Mouse (Mus musculus) embryonic facial prominence, embryonic 15.5 days (tissue): ENCODE measurements around the gene Fscn3. TPM values are rescaled to one million over a fixed set of nuclear protein-coding genes. Genes with fewer than 3 reads are reported as not detected.

Experiments used
- ATAC-seq: fragments of 200-750 bp; cut with Nextera tagmentation; 2 replicates; pipeline ENCODE4 v1.8.0; 2017; ENCODE audit warnings: low read depth, moderate TSS enrichment; ENCODE audit not compliant: insufficient number of reproducible peaks, low FRiP score, low TSS enrichment
- H3K27ac ChIP-seq: fragments of 300-500 bp; sonication (generic); replicated peaks from 2 replicates; pipeline ENCODE4 v1.5.1; 2015; ENCODE audit warnings: mild to moderate bottlenecking, inconsistent platforms
- H3K27me3 ChIP-seq: fragments of 300-500 bp; sonication (generic); 2 replicates; pipeline ENCODE4 v1.6.1; 2015; ENCODE audit warnings: inconsistent platforms
- H3K36me3 ChIP-seq: fragments of 300-500 bp; sonication (generic); 2 replicates; pipeline ENCODE4 v1.6.1; 2015; ENCODE audit warnings: mild to moderate bottlenecking, inconsistent platforms
- H3K4me1 ChIP-seq: fragments of 300-500 bp; sonication (generic); 2 replicates; pipeline ENCODE4 v1.6.1; 2015; ENCODE audit warnings: inconsistent platforms
- H3K4me2 ChIP-seq: fragments of 300-500 bp; sonication (generic); replicated peaks from 2 replicates; pipeline ENCODE4 v1.6.1; 2015; ENCODE audit warnings: mild to moderate bottlenecking, inconsistent platforms
- H3K4me3 ChIP-seq: fragments of 300-500 bp; sonication (generic); replicated peaks from 2 replicates; pipeline ENCODE4 v1.5.1; 2015; ENCODE audit warnings: mild to moderate bottlenecking, inconsistent platforms
- H3K9ac ChIP-seq: fragments of 300-500 bp; sonication (generic); 2 replicates; pipeline ENCODE4 v1.6.1; 2015; ENCODE audit warnings: inconsistent platforms
- H3K9me3 ChIP-seq: fragments of 300-500 bp; sonication (generic); replicated peaks from 2 replicates; pipeline ENCODE4 v1.6.1; 2016; ENCODE audit warnings: inconsistent platforms
- WGBS: fragments of 180-500 bp; shearing (Covaris S2); methylation state at CpG from one replicate; pipeline ENCODE4 v1.1.7; 2015; 5-methylcytosine and 5-hydroxymethylcytosine counted together
- polyA plus RNA-seq: library from polyadenylated mRNA; unstranded; fragments of >200 nt; fragmentation: Nextera tagmentation; extraction: Ambion mirVana; gene quantifications from 2 replicates; pipeline ENCODE4 v1.2.1, GENCODE M21; 2015

The Fscn3 gene
- polyA plus RNA-seq, 1 experiment from 2014 or later, result not detected

- no peak overlapping the region for H3K4me2 ChIP-seq
- no peaks in the 10 kb centered on the region for H3K27me3 ChIP-seq
- H3K4me3 ChIP-seq, result no peak overlapping the region
- no peaks in the 10 kb centered on the region for H3K9me3 ChIP-seq
- 76% methylated on average over 5 of the region's 5 CpGs for WGBS
- H3K27ac ChIP-seq, result no peak overlapping the region
- no peaks in the 10 kb centered on the region for H3K4me1 ChIP-seq
- ATAC-seq, result no peak
- H3K9ac ChIP-seq, result no peak overlapping the region
- H3K36me3 ChIP-seq, result no peaks in the 10 kb centered on the region
Measured at GRCm38 (mm10) chr6:28470621-28471020, 43.0 kb downstream of the Fscn3 start.

GRCm38 (mm10) chr6:28471284-28472035 lies 43.9 kb downstream of the Fscn3 start:
- Histone ChIP-seq H3K4me3 (no peak overlapping the region), H3K27ac (no peak overlapping the region), H3K4me2 (no peak overlapping the region), H3K4me1 (no peaks in the 10 kb centered on the region), H3K9me3 (no peaks in the 10 kb centered on the region), H3K27me3 (no peaks in the 10 kb centered on the region), H3K9ac (no peak overlapping the region), H3K36me3 (no peaks in the 10 kb centered on the region)
- WGBS, result 78% methylated on average over 9 of the region's 9 CpGs
- no peak for ATAC-seq

GRCm38 (mm10) chr6:28474211-28474610 lies 46.6 kb downstream of the Fscn3 start:
- H3K36me3 ChIP-seq, result no peaks in the 10 kb centered on the region
- 82% methylated on average over 4 of the region's 4 CpGs for WGBS
- H3K9ac ChIP-seq, result no peak overlapping the region

GRCm38 (mm10) chr6:28474839-28475238 lies 47.2 kb downstream of the Fscn3 start, which contains the start of gene Snd1:
TSS of gene Snd1 (plus strand) at chr6:28475139.
- Histone ChIP-seq H3K4me1 (peaks cover 4% of the 10 kb centered on the region; the same call in 1 of the 2 replicates), H3K36me3 (no peaks in the 10 kb centered on the region), H3K4me3 (no peak within 1 kb of the TSS), H3K9me3 (no peaks in the 10 kb centered on the region), H3K4me2 (no peak within 1 kb of the TSS), H3K27ac (no peak within 1 kb of the TSS), H3K27me3 (no peaks in the 10 kb centered on the region), H3K9ac (no peak within 1 kb of the TSS)
- ATAC-seq, result no peak
- 83% methylated on average over 5 of the region's 5 CpGs for WGBS

More at GRCm38 (mm10) chr6:28474211-28474610, 46.6 kb downstream of the Fscn3 start:
- H3K4me1 ChIP-seq, result peaks cover 2% of the 10 kb centered on the region; the same call in 1 of the 2 replicates
- ATAC-seq, result no peak
- H3K27me3 ChIP-seq, result no peaks in the 10 kb centered on the region
- H3K27ac ChIP-seq, result no peak overlapping the region
- H3K9me3 ChIP-seq, result no peaks in the 10 kb centered on the region
- no peak overlapping the region for H3K4me2 ChIP-seq
- no peak overlapping the region for H3K4me3 ChIP-seq

GRCm38 (mm10) chr6:28479865-28480751 lies 52.5 kb downstream of the Fscn3 start:
- H3K4me2 ChIP-seq, result peak overlapping the region; percentile 70
- under 1% methylated on average over 68 of the region's 68 CpGs for whole genome bisulfite sequencing
- H3K36me3 ChIP-seq, result no peaks in the 10 kb centered on the region
- peak; percentile 99 for ATAC-seq
- no peaks in the 10 kb centered on the region for H3K9me3 ChIP-seq
- peak overlapping the region; percentile 85 for H3K27ac ChIP-seq
- no peaks in the 10 kb centered on the region for H3K27me3 ChIP-seq
- H3K4me3 ChIP-seq, result peak overlapping the region; percentile 93
- H3K9ac ChIP-seq, result peak overlapping the region; percentile 77
- peaks cover 40% of the 10 kb centered on the region for H3K4me1 ChIP-seq

- WGBS, result 3% methylated on average over 21 of the region's 21 CpGs
- peak overlapping the region; percentile 85; the same call in 1 of the 2 replicates for H3K27ac ChIP-seq
- H3K9me3 ChIP-seq, result no peaks in the 10 kb centered on the region
- ATAC-seq, result no peak
- H3K9ac ChIP-seq, result peak overlapping the region; percentile 77
- H3K4me1 ChIP-seq, result peaks cover 45% of the 10 kb centered on the region
- H3K36me3 ChIP-seq, result no peaks in the 10 kb centered on the region
- H3K27me3 ChIP-seq, result no peaks in the 10 kb centered on the region
- peak overlapping the region; percentile 70 for H3K4me2 ChIP-seq
- peak overlapping the region; percentile 93 for H3K4me3 ChIP-seq
Measured at GRCm38 (mm10) chr6:28480752-28481492, 53.3 kb downstream of the Fscn3 start.

GRCm38 (mm10) chr6:28482711-28483315 lies 55.2 kb downstream of the Fscn3 start:
- Histone ChIP-seq H3K4me1 (peaks cover 48% of the 10 kb centered on the region), H3K9ac (no peak overlapping the region), H3K27me3 (no peaks in the 10 kb centered on the region), H3K4me3 (no peak overlapping the region), H3K9me3 (no peaks in the 10 kb centered on the region), H3K36me3 (no peaks in the 10 kb centered on the region; the same call in 1 of the 2 replicates), H3K27ac (no peak overlapping the region), H3K4me2 (no peak overlapping the region)
- 56% methylated on average over 4 of the region's 4 CpGs for WGBS
- ATAC-seq, result no peak

GRCm38 (mm10) chr6:28486008-28486407 lies 58.4 kb downstream of the Fscn3 start:
- H3K4me2 ChIP-seq, result no peak overlapping the region
- no peak overlapping the region for H3K4me3 ChIP-seq
- no peak overlapping the region for H3K9ac ChIP-seq
- no peaks in the 10 kb centered on the region for H3K27me3 ChIP-seq
- H3K36me3 ChIP-seq, result peaks cover 10% of the 10 kb centered on the region; the same call in 1 of the 2 replicates
- no peaks in the 10 kb centered on the region for H3K9me3 ChIP-seq
- no peak for ATAC-seq
- peaks cover 42% of the 10 kb centered on the region for H3K4me1 ChIP-seq
- no peak overlapping the region for H3K27ac ChIP-seq
- 82% methylated on average over 2 of the region's 2 CpGs for WGBS

- Histone ChIP-seq H3K4me1 (peaks cover 38% of the 10 kb centered on the region), H3K27me3 (no peaks in the 10 kb centered on the region), H3K9ac (no peak overlapping the region), H3K27ac (no peak overlapping the region), H3K36me3 (peaks cover 10% of the 10 kb centered on the region; the same call in 1 of the 2 replicates), H3K9me3 (no peaks in the 10 kb centered on the region), H3K4me2 (no peak overlapping the region), H3K4me3 (no peak overlapping the region)
- no peak for ATAC-seq
- 57% methylated on average over 2 of the region's 2 CpGs for WGBS
Measured at GRCm38 (mm10) chr6:28486471-28486870, 58.9 kb downstream of the Fscn3 start.

GRCm38 (mm10) chr6:28486905-28487304 lies 59.3 kb downstream of the Fscn3 start:
- H3K4me1 ChIP-seq, result peaks cover 34% of the 10 kb centered on the region
- no peak overlapping the region for H3K4me2 ChIP-seq
- H3K9me3 ChIP-seq, result no peaks in the 10 kb centered on the region
- no peak overlapping the region for H3K9ac ChIP-seq
- no peaks in the 10 kb centered on the region for H3K27me3 ChIP-seq
- ATAC-seq, result no peak
- WGBS, result 84% methylated on average over 7 of the region's 7 CpGs
- H3K27ac ChIP-seq, result no peak overlapping the region
- H3K36me3 ChIP-seq, result peaks cover 10% of the 10 kb centered on the region; the same call in 1 of the 2 replicates
- H3K4me3 ChIP-seq, result no peak overlapping the region
